Mouse (Mus musculus): ENCODE data around the gene Tmem256. TPM values are rescaled to one million over a fixed set of nuclear protein-coding genes. Genes with fewer than 3 reads are reported as not detected.

The Tmem256 gene
- polyA plus RNA-seq (2017; shearing (Covaris generic)): 100 to 1,000 TPM in 1 of 2 experiments, 10 to 100 TPM in 1; 93.2 to 114 TPM

DNA sequence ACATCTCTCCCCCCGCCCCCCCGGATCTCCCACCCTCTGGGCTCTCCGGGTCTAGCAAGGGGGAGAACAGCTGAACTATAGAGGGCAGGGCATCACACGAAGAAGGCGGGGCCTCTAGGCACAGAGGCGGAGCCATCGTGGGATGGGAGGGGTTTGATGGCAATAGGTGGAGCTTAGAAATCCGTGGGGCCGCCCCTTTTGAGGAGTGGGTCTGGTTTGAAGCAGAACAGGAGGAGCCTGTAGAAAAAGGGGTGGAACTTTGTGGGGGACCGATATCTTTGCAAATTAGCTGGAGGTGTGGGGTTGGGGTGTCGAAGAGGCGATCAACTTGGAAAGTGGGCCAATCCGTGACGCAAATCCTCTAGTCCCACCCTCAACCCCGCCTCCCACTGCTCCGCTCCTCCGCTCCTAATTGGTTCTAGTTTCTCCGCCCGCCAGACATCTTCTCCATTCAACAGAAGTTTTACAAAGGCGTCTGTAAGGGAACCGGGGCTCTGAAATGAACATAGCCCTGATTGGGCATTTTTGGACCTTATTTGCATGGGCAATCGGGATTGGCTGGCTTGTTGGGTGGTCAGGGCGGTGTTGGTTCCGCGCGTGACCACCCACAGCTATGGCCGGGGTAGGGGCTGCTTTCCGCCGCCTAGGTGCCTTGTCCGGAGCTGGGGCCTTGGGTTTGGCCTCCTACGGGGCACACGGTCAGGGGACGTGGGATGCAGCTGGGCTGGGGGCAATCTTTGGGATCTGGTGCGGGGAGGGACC lies at the start of gene Tmem256:
Gene Tmem256, plus strand, starts transcription at position 563 of the 762 bp plus-strand sequence.
- peak; percentile 90 for ATAC-seq

DNA sequence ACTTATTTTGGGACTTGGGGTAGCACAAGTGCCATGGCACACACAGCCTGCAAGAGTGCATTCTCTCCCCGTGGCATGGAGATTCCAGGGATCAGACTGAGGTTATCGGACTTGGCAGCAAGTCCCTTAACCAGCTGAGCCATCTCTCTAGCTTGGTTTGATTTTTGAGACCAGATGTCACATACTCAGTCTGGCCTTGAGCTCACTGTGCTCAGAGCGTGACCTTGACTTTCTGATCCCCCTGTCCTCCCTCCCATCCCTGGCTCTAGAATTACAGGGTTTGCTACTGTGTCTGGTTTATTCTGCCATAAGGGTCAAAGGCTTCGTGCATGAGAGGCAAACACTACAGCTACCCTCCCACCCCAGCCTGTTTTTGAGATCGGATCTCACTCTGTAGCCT lies 48.9 kb upstream of the Tmem256 start:
- ATAC-seq: no peak

DNA sequence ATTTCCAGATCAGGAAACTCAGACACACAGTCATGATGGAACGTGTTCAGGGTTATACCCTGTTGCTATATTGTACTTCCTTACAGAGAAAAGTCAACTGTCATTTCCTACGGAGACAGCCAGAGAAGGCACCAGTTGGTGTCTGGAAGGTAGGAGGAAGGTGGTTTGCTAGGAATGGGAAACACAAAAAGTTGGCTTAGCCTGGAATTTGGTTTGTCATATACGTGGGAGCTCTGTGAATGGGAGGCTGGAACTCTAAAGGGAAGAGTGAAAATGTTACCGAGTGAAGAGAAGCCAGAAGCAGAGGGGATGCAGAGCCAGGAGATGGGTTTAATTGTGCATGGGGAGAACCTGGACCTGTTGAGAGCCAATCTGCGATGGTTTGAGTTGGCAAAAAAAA lies 46.9 kb upstream of the Tmem256 start:
- no peak for ATAC-seq

DNA sequence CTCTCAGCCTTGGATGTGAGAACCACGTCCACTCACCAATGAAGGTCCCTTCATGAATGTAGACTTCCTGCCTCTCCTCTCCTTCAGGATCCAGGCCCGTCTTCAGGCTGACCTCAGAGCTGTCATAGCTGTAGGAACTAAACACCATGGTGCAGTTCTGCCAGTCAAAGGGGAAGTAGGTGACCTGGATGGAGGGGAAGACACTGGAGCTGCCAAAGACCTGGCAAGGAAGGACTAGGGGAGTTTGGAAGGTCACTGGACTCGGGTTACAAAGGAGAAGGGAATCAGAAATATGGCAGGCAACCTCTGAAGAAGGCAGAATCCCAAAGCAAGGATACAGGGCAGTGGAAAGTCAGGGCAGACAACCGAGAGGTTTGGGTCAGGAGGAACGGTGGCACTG lies 44.9 kb upstream of the Tmem256 start:
- ATAC-seq: no peak

- peak; percentile 100 for ATAC-seq
These were observed 42.9 kb upstream of the Tmem256 start, which contains the start of gene Chrnb1 for GRCm38 (mm10) chr11:69795168-69795982. TSS of gene Chrnb1 (minus strand) at chr11:69795943.

- no peak for ATAC-seq
These were observed 42.3 kb upstream of the Tmem256 start for GRCm38 (mm10) chr11:69795983-69796435.

GRCm38 (mm10) chr11:69797924-69798323 lies 40.4 kb upstream of the Tmem256 start:
- no peak for ATAC-seq

- no peak for ATAC-seq
These were observed 38.7 kb upstream of the Tmem256 start for GRCm38 (mm10) chr11:69799394-69800137.

DNA sequence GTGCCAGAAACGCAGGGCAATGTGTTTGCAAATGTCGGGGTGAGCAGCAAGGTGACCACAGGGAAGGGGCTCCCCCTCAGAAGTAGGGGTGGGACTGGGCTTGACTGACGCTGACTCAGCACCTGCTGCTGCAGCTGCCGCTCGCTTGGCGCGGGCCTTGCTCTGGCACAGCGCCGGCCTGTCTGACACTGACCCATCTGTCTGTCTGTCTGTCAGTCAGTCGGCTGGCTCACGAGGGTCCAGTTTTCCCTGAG lies 38.2 kb upstream of the Tmem256 start:
- ATAC-seq: no peak

DNA sequence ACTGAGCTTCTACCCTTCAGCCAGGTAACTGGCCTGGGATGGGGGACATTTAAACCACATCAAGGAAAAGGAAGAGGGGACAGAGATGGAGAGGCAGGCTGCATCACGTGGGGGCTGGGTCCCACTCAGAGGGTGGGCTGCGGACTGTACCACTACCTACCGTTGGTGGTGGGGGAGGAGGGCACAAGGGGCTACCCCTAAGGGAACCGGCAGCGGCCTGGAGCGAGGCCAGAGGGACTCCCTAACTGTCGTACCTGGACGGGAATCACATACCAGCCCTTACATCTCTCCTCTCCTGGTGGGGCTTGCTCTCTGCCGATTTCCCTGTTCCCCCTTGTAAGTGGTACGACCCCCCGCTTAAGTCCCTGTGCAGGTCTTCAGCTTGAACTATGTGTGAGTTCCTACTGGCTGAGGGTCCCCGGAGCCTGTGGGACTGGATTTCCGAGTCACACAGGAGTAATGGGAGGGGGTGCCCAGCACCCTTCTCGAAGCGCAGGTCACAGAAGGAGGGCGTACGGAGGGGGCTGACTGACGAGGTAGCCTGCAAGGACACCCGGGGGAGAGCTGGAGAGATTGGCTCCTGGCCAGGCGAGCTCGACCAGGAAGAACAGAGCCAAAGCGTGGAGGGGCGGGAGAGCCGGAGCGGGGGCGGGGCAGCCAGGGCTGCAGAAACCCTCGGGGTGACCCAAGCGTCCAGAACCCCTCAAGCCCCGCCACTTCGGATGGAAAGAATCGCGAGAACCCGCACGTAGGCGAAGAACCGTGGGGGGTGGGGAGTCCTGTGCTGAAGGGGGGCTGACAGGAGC lies 37.7 kb upstream of the Tmem256 start:
- no peak for ATAC-seq

DNA sequence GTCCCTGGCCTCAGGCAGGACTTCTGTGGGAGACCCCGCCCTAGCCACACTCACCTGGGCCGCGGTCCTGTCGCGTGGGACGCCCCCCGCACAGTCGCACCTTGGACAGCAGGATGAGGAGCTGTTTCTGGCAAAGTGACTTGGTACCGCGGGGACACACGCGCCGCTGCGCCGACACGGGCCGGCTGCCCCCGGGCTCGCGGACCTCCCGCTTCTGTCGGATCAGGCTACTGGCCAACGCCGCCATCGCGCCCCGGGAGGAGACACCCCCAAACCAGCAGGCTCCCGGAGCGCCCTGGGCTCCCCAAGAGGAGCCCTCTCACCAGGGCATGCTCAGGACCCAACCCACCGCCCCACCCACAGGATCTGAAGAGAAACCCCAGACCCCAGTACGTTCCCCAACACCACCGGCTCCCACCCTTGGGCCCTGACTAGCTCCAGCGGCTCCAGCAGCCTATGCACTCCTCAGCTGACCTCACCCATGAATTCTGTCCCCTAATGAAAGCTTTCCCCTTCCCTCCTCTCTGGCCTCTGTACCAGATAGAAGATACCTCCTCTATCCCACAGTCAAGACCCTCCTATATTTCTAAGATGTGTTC lies 36.8 kb upstream of the Tmem256 start, which contains the start of gene Fgf11:
Gene Fgf11, minus strand, starts transcription at position 479 of the 599 bp plus-strand sequence.
- ATAC-seq: no peak

GRCm38 (mm10) chr11:69802648-69803105 lies 35.6 kb upstream of the Tmem256 start:
- peak; percentile 54 for ATAC-seq

- ATAC-seq: no peak
These were observed 35.0 kb upstream of the Tmem256 start for GRCm38 (mm10) chr11:69803328-69803727.

DNA sequence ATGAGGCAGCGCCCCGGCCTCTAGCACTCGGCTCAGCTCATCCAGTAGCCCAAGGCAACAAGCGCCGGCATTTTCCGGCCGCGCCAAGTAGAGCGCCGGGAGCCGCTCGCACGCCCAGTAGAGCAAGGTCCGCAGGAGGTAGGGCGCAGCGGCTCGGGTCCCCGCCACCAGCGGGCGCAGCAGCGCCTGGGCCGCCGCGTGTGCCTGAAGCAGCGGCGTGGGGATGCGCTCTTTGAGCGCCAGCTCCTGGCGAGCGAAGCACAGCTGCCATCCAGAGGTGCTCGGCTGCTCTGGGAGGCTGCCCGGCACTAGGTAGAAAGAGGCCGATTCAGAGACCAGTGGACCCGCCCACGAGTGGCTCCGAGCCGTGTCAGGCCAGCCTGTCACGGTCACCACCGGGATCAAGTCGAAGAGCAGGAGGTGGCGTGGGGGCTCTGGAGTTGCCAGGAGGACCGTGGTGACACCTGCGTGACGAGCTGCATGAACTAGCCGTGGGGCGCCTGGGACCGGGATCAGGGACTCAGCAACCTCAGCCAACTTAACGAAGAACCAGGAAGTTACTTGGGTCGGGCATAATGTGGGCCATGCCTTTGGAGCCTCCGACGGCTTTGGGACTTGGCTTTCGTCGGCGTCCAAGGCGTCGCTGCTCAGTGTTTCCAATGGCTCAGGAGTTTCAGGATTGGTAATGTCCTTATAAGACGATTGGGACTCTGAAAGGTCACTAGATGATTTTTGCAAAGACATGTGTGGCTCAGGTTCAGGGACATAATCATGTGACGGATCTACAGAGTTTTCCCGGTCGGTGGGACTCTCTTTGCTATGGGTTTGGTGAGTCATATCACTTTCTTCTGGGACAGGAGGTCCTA lies 34.3 kb upstream of the Tmem256 start:
- peak; percentile 67 for ATAC-seq

DNA sequence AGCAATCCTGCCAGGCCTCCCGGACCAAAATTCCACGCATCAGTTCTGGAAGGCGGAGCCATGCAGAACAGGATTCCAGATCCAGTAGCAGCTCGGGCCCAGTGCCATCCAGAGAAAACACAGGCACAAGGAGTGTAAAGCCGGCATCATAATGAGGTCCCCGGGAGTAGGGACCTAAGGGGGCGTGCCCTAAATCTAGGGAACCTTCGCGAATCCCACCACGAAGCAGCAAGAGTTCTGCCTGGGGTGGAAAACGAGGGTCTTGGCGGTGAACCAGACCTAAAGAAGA lies 33.7 kb upstream of the Tmem256 start:
- ATAC-seq: no peak

DNA sequence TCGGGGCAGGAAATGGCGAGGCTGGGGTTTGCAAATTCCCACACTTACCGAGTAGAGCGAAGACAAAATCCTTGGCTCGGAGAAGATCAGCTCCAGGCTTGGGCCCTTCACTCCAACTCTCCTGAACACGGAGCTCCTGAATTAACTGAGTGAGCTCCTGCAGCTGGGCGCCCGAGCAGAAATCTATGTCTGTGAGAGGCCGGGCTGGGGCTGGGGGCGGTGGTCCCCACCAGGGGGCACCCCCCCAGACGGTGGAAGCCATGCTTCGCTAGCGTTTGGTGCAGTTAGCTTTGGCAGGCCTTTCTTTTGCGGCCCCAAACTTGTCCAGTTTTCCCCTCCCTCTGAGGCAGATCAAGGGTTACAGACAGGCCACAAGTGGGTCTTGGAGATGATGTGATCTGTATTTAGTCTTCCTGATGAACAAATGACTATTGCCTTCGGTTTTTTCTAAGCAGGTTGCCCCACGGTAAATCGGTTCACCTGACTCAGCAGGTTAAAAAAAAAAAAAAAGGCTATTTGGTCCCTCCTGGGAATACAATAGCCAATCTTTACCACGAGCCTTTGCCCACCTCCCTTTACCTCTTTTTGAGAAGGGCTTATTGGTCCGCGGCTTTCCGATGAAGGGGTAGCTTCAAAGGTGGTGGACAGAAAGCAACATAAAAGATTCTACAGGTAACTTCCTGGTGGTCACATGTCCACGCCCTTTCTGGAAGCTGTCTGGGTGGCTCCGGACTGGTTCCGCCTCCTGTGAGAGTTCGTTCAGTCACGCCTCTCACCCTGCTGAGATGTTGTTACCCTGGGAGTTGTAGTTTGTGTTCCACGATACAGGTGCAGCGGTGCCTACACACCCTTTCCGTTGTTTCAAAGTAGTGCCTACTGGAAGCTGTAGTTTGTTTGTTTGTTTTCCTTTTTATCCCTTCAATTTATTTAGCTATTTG lies 33.1 kb upstream of the Tmem256 start, which contains the start of gene Tmem102:
Gene Tmem102, minus strand, starts transcription at position 653 of the 938 bp plus-strand sequence.
- no peak for ATAC-seq

DNA sequence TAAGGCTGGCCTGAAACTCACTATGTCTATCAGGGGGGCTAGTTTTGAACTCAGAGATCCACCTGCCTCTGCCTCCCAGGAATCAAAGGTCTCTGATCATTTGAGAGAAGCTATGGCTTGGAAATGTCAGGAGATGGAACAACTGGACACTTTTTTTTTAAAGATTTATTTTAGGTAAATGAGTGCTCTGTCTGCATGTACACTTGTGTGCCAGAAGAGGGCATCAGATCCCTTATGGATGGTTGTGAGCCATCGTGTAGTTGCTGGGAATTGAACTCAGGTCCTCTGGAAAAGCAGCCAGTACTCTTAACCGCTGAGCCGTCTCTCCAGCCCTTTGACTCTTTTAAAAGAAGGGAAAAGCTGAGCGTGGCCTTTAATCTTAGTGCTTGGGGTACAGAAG lies 31.9 kb upstream of the Tmem256 start:
- ATAC-seq: no peak

GRCm38 (mm10) chr11:69807641-69808040 lies 30.7 kb upstream of the Tmem256 start:
- ATAC-seq: no peak

GRCm38 (mm10) chr11:69810280-69810679 lies 28.0 kb upstream of the Tmem256 start:
- no peak for ATAC-seq

GRCm38 (mm10) chr11:69815155-69815554 lies 23.2 kb upstream of the Tmem256 start, which contains the start of gene Gm39566:
TSS of gene Gm39566 (minus strand) at chr11:69815298.
- ATAC-seq: no peak

Measured in CD4-positive, CD25-positive, alpha-beta regulatory T cell, adult 4 months (primary cell).